Mouse (Mus musculus): ENCODE measurements around the gene Ankrd6. TPM values are rescaled to one million over a fixed set of nuclear protein-coding genes. Genes with fewer than 3 reads are reported as not detected.

The Ankrd6 gene
- total and polyA plus RNA-seq, 2 experiments from 2014 or later = 22.7 to 38.1 TPM

DNA sequence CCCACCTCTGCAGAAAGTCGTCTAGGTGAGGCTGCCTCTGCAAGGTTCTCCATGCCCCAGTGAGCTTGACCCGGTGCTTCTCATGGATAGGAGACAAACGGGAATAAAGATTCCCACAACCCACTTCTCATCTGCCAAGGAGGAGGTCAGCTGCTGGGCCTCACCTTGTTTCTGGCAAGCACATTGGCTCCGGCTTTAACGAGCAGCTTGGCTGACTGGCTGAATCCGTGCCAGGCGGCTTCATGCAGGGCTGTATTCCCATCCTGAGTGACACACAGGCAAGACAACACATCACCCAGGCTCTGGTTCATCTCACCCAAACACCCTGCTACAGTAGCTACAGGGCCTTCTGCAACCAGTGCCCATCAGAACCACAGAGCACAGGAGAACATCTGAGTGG, 123.7 kb downstream of the Ankrd6 start:
- H3K4me3 ChIP-seq (ENCODE audit: low read depth, low read length) = no peak overlapping the region
- H3K4me2 ChIP-seq (ENCODE audit: low read depth, low read length, poor library complexity, severe bottlenecking) = no peak overlapping the region
- DNase-seq (ENCODE audit: low spot score) = peak; percentile 77
- WGBS = 53% methylated on average over 7 of the region's 7 CpGs
- no peaks in the 10 kb centered on the region for H3K27me3 ChIP-seq (ENCODE audit: insufficient read depth, low read length)
- no peaks in the 10 kb centered on the region for H3K9me3 ChIP-seq (ENCODE audit: low read length)
- ATAC-seq (ENCODE audit: low FRiP score) = no peak; the same call in 1 of the 2 replicates
- 0 out of 2 replicates have a peak, but pooled peaks cover 6% of the 10 kb centered on the region for H3K36me3 ChIP-seq (ENCODE audit: insufficient read depth, low read length)
- TF ChIP-seq CTCF (IDR thresholded peaks at IDR 0.05) = no peak
- H3K4me1 ChIP-seq (ENCODE audit: insufficient read depth, low read length) = no peaks in the 10 kb centered on the region
- H3K9ac ChIP-seq (replicated peaks; ENCODE audit: low read length, poor library complexity, severe bottlenecking) = no peak overlapping the region
- H3K27ac ChIP-seq (ENCODE audit: low read depth, low read length) = no peak overlapping the region

GRCm38 (mm10) chr4:32824254-32824653, 126.4 kb downstream of the Ankrd6 start:
- ATAC-seq (ENCODE audit: low FRiP score) (no peak), DNase-seq (ENCODE audit: low spot score) (no peak)
- H3K9me3 ChIP-seq (ENCODE audit: low read length) = no peaks in the 10 kb centered on the region
- H3K4me3 ChIP-seq (ENCODE audit: low read depth, low read length) = no peak overlapping the region
- H3K27ac ChIP-seq (ENCODE audit: low read depth, low read length) = no peak overlapping the region
- H3K36me3 ChIP-seq (ENCODE audit: insufficient read depth, low read length) = peaks cover 13% of the 10 kb centered on the region; the same call in 1 of the 2 replicates
- no peaks in the 10 kb centered on the region for H3K27me3 ChIP-seq (ENCODE audit: insufficient read depth, low read length)
- H3K4me2 ChIP-seq (ENCODE audit: low read depth, low read length, poor library complexity, severe bottlenecking) = no peak overlapping the region
- no peaks in the 10 kb centered on the region for H3K4me1 ChIP-seq (ENCODE audit: insufficient read depth, low read length)
- no peak for TF ChIP-seq CTCF (IDR thresholded peaks at IDR 0.05)
- WGBS = 63% methylated on average over 8 of the region's 8 CpGs
- no peak overlapping the region for H3K9ac ChIP-seq (replicated peaks; ENCODE audit: low read length, poor library complexity, severe bottlenecking)

DNA sequence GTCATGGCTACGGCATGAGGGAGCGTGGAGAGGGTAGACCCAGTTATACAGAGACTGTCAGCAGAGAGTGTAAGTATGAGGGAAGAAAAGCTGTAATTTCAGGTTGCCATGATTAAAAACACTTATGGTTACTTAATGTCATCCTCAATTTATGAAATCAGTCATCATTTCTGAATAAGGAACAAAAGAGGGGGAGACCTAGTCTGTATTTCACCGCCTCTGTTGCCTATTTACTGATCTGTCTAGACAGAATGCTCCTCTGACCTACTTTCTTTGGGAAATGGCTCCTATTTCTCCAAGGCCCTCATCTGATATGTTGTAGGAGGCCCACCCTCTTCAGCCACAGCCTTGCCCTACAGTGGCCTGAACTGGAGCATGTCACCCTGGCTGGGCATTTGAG, 130.0 kb downstream of the Ankrd6 start:
- H3K4me2 ChIP-seq (ENCODE audit: low read depth, low read length, poor library complexity, severe bottlenecking) = no peak overlapping the region
- H3K4me1 ChIP-seq (ENCODE audit: insufficient read depth, low read length) = no peaks in the 10 kb centered on the region
- no peak overlapping the region for H3K4me3 ChIP-seq (ENCODE audit: low read depth, low read length)
- ATAC-seq (ENCODE audit: low FRiP score) = no peak
- no peaks in the 10 kb centered on the region for H3K27me3 ChIP-seq (ENCODE audit: insufficient read depth, low read length)
- no peak for TF ChIP-seq CTCF (IDR thresholded peaks at IDR 0.05)
- no peaks in the 10 kb centered on the region for H3K9me3 ChIP-seq (ENCODE audit: low read length)
- WGBS = 98% methylated on average over 3 of the region's 3 CpGs
- H3K9ac ChIP-seq (replicated peaks; ENCODE audit: low read length, poor library complexity, severe bottlenecking) = no peak overlapping the region
- H3K27ac ChIP-seq (ENCODE audit: low read depth, low read length) = no peak overlapping the region
- peaks cover 24% of the 10 kb centered on the region for H3K36me3 ChIP-seq (ENCODE audit: insufficient read depth, low read length)
- no peak for DNase-seq (ENCODE audit: low spot score)

- Histone ChIP-seq H3K36me3 (ENCODE audit: insufficient read depth, low read length) (peaks cover 25% of the 10 kb centered on the region), H3K4me2 (ENCODE audit: low read depth, low read length, poor library complexity, severe bottlenecking) (no peak overlapping the region), H3K27ac (ENCODE audit: low read depth, low read length) (no peak overlapping the region), H3K4me3 (ENCODE audit: low read depth, low read length) (no peak overlapping the region), H3K4me1 (ENCODE audit: insufficient read depth, low read length) (no peaks in the 10 kb centered on the region), H3K27me3 (ENCODE audit: insufficient read depth, low read length) (no peaks in the 10 kb centered on the region), H3K9me3 (ENCODE audit: low read length) (no peaks in the 10 kb centered on the region), H3K9ac (replicated peaks; ENCODE audit: low read length, poor library complexity, severe bottlenecking) (no peak overlapping the region)
- TF ChIP-seq CTCF (IDR thresholded peaks at IDR 0.05) = no peak
- ATAC-seq (ENCODE audit: low FRiP score) (no peak), DNase-seq (ENCODE audit: low spot score) (no peak)
- 67% methylated on average over 5 of the region's 5 CpGs for WGBS
Observed at GRCm38 (mm10) chr4:32817478-32817877, 133.2 kb downstream of the Ankrd6 start.

DNA sequence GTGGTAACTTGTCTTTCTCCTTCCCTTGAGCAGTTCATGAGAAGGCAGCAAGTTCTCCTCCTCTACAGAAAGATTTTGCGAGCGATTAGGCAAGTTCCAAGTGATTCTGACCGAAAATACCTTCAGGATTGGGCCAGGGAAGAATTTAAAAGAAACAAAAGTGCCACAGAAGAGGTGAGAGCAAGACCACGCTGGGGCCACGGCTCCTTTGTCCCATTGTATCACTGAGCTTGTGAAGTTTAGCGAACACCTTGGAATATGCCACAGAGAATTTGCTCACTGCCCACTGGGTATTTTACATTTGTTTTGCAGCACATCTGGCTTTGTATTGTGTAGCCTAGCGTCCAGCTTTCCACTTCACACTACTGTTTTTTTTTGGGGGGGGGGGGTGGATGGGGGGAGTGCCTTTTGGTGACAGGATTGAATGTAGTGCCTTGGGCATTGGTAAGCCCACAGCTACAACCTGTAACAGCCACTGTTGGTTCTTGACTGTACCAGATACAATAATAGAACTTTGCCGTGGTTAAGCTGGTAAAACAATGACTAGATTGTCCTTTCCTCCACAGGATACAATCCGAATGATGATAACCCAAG, 150.0 kb downstream of the Ankrd6 start:
- TF ChIP-seq CTCF (IDR thresholded peaks at IDR 0.05) = no peak
- no peaks in the 10 kb centered on the region for H3K9me3 ChIP-seq (ENCODE audit: low read length)
- H3K4me2 ChIP-seq (ENCODE audit: low read depth, low read length, poor library complexity, severe bottlenecking) = peak overlapping the region; percentile 58
- peak overlapping the region; percentile 88 for H3K9ac ChIP-seq (replicated peaks; ENCODE audit: low read length, poor library complexity, severe bottlenecking)
- peak; percentile 32; the same call in 1 of the 2 replicates for ATAC-seq (ENCODE audit: low FRiP score)
- no peak for DNase-seq (ENCODE audit: low spot score)
- WGBS = 6% methylated on average over 9 of the region's 9 CpGs
- H3K27me3 ChIP-seq (ENCODE audit: insufficient read depth, low read length) = no peaks in the 10 kb centered on the region
- H3K4me3 ChIP-seq (ENCODE audit: low read depth, low read length) = peak overlapping the region; percentile 66
- peaks cover 2% of the 10 kb centered on the region; the same call in 1 of the 2 replicates for H3K36me3 ChIP-seq (ENCODE audit: insufficient read depth, low read length)
- H3K27ac ChIP-seq (ENCODE audit: low read depth, low read length) = peak overlapping the region; percentile 95
- no peaks in the 10 kb centered on the region for H3K4me1 ChIP-seq (ENCODE audit: insufficient read depth, low read length)

DNA sequence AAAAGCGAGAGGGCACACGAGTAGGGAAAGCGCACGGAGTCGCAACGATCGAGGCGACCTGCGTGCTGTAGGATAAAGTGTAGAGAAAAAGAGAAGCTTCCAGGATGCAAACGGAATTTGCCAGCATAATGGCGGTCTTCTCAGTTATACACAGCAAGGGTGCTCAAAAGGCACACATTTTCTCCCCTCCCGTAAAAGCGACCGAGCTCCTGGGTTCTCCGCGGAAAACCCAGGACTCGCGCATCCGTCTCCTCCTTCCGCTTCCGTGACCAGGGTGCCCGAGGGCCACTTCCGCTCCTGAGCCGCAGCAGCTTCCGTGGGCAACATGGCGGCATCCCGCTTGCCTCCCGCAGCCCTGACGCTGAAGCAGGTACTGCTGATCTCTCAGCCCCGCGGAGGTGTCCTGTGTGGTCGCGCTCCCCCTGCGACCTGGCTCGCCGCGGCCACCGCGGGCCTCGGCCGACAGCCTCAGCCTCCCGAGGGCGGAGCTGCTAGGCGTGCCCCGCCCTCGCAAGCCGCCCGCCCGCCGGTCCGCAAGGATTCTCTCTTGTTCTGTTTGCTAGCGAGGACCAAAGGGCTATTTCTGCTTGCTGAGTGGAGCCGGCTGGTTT, 150.6 kb downstream of the Ankrd6 start, which contains the start of gene Lyrm2:
TSS of gene Lyrm2 (plus strand) at position 288 of the 611 bp plus-strand sequence.
- under 1% methylated on average over 49 of the region's 53 CpGs for WGBS
- Histone ChIP-seq H3K9me3 (ENCODE audit: low read length) (no peaks in the 10 kb centered on the region), H3K27me3 (ENCODE audit: insufficient read depth, low read length) (no peaks in the 10 kb centered on the region), H3K36me3 (ENCODE audit: insufficient read depth, low read length) (no peaks in the 10 kb centered on the region), H3K4me3 (ENCODE audit: low read depth, low read length) (peak within 1 kb of the TSS; percentile 66), H3K27ac (ENCODE audit: low read depth, low read length) (peak within 1 kb of the TSS; percentile 95), H3K4me1 (ENCODE audit: insufficient read depth, low read length) (no peaks in the 10 kb centered on the region), H3K4me2 (ENCODE audit: low read depth, low read length, poor library complexity, severe bottlenecking) (peak within 1 kb of the TSS; percentile 58), H3K9ac (replicated peaks; ENCODE audit: low read length, poor library complexity, severe bottlenecking) (peak within 1 kb of the TSS; percentile 88)
- peak; percentile 88 for ATAC-seq (ENCODE audit: low FRiP score)
- DNase-seq (ENCODE audit: low spot score) = peak; percentile 84
- no peak for TF ChIP-seq CTCF (IDR thresholded peaks at IDR 0.05)
